Mouse (Mus musculus) erythroblast, embryonic 14.5 days (primary cell): ENCODE measurements around the gene E130308A19Rik.

Source experiments
- GATA1 ChIP-seq: IDR thresholded peaks from 2 replicates; pipeline ENCODE4 v1.6.1; 2012; ENCODE audit warnings: low read length, inconsistent platforms, mixed read lengths
- TAL1 ChIP-seq: IDR thresholded peaks from 3 replicates; pipeline ENCODE4 v1.6.1; 2012; ENCODE audit warnings: low read length, inconsistent platforms, mixed read lengths

DNA sequence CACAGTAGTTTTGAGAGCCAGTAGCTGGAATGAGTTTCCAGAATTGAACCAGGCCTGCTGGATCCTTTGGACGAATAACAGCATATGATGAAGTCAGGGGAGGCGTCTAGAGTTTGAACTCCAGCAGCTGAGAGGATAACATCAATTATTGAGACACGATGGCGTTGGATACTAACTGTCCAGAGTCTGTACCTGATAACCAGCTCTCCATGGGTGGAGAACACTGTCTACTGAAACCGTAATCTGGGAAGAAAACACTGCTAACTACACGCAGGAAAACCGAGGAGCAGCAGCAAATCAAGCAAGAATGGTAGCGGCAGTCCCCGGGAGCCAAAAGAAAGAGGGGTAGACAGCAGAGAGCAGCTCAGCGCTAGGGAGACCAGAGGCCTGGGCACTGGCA lies 56.9 kb downstream of the E130308A19Rik start:
- no peak for TF ChIP-seq GATA1
- no peak; the same call in 2 of the 3 replicates for TF ChIP-seq TAL1
